Mouse (Mus musculus) testis, adult 2 months (tissue): ENCODE data around the gene Nop14.

ENCODE experiments used
- CTCF ChIP-seq: fragments of 200-500 bp; IDR thresholded peaks from 2 replicates; pipeline ENCODE4 v1.5.1; 2012; ENCODE audit warnings: low read depth, mild to moderate bottlenecking, inconsistent platforms, low read length, moderate library complexity; ENCODE audit not compliant: control insufficient read depth, insufficient read depth, insufficient replicate concordance
- POLR2A ChIP-seq: fragments of 200-500 bp; IDR thresholded peaks from 2 replicates; pipeline ENCODE4 v1.6.1; 2012; ENCODE audit warnings: low read depth, mild to moderate bottlenecking, inconsistent platforms, low read length, moderate library complexity; ENCODE audit not compliant: control insufficient read depth

GRCm38 (mm10) chr5:34652961-34653360 lies 7.0 kb downstream of the Nop14 start:
- TF ChIP-seq POLR2A (no peak), CTCF (no peak)
